Mouse (Mus musculus): Measurements from ENCODE around the gene Colgalt2.
"Not testable (repeated sequence)": the region's sequence is repeated elsewhere in the genome, so short reads cannot be mapped to it uniquely, and the experiment has no call there.

Gene Colgalt2

DNA sequence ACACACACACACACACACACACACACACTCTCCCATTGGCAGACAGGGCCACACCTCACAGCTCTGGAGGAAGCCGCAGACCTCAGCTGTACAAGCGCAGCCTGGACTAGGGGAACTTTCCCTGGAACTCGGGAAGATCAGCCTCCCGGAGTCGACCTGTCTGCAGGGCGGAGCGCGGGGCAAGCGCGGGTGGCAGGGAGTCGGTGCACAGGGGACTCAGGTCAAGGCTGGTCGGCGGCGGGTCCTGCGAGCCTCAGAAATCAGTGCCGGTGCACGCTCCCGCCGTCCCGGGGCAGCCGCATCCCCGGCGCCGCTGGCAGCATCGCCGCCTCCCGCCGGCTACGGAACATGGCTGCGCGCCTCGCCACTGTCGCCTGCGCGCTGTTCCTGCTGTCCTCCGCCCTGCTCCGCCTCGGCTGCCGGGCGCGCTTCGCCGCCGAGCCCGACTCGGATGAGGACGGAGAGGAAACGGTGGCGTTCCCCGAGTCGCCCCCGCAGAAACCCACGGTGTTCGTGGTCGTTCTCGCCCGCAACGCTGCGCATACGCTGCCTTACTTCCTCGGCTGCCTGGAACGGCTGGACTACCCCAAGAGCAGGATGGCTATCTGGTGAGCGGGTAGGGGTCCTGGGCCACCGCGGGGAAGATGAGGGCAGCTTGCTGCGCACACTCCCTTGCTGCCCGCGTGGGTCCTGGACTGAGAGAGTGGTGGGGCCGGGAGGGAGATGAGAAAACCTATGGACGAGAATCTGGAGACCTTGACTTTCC lies at the start of gene Colgalt2:
Colgalt2 (plus strand) TSS at position 41 of the 766 bp plus-strand sequence.
- peak; percentile 59 for DNase-seq (ENCODE audit: low spot score)

GRCm38 (mm10) chr1:152356721-152357120 lies 42.9 kb upstream of the Colgalt2 start:
- peak; percentile 7 for DNase-seq (ENCODE audit: low spot score)

- DNase-seq (ENCODE audit: low spot score): no peak
These were observed 31.1 kb upstream of the Colgalt2 start for GRCm38 (mm10) chr1:152368311-152369088.

DNA sequence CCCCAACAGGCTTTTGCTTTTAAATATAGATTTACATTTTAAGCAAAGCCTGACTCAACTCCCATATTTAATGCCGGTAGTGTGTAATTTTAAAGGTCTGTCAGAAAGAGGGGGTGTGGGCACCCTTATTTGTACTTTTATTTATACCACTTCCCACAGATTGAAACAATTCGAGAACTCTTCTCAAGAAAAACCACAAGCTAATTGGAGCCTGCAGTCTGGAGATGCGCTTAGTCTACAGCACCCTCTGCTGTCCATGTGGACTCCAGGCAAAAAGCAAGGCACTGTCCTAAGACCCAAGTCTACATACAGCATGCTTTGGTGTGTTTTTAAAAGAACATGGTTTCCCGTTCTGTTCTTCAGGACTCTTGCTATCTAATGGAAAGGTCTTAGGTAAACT lies 30.5 kb upstream of the Colgalt2 start:
- peak; percentile 31 for DNase-seq (ENCODE audit: low spot score)

DNA sequence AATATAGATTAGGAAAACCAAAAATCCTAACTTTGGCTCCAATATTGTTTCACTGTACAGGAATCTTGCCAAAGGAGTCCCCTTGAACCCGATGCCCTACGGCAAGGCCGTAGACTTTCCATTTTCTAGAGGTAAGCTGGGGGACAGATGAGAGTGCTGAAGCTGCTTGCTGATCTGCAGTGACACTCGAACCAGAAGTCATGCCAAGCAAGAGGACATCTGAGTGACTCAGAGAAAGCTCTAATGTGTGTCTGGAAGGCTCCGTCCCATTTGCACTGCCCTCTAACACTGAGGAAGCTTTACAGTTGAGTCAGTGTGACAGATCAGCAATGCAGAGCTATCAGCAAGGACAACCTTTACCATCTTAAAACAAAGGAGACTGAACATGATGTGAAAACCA lies 21.3 kb upstream of the Colgalt2 start:
- no peak for DNase-seq (ENCODE audit: low spot score)

DNA sequence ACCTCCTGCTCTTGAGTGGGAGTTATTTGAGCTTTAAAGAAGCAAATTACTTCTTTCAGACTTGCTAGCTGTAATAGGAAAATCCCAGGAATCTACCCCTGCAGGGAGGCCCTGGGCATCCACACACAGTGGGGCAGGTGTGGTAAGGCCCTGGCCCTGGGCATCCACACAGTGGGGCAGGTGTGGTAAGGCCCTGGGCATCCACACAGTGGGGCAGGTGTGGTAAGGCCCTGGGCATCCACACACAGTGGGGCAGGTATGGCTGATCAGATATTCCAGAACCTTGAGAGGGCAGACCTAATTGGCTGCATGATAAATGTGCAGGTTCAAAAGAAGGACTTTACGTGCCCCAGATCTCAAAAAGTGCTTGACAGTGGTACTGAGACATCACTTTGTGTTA lies 15.0 kb upstream of the Colgalt2 start:
- DNase-seq (ENCODE audit: low spot score): no peak

DNA sequence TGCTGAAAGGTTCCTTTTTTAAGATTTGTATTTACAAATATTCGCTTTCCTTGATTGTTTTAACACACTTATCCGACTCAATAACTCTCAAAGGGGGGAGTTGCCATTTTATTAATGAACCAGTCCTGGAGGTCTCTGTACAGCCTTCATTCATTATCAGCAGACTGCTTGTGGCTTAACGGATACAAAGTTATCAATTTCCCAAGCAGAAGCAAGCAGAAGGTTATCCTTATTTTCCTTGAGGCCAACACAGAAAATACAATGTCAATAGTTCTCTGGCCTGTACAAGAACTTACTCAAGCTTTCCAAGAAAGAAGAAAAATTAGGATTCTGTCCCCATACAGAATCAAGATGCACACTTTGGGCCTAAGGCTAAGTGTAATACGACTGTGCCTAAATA lies 13.9 kb upstream of the Colgalt2 start:
- DNase-seq (ENCODE audit: low spot score): not testable (repeated sequence)

DNA sequence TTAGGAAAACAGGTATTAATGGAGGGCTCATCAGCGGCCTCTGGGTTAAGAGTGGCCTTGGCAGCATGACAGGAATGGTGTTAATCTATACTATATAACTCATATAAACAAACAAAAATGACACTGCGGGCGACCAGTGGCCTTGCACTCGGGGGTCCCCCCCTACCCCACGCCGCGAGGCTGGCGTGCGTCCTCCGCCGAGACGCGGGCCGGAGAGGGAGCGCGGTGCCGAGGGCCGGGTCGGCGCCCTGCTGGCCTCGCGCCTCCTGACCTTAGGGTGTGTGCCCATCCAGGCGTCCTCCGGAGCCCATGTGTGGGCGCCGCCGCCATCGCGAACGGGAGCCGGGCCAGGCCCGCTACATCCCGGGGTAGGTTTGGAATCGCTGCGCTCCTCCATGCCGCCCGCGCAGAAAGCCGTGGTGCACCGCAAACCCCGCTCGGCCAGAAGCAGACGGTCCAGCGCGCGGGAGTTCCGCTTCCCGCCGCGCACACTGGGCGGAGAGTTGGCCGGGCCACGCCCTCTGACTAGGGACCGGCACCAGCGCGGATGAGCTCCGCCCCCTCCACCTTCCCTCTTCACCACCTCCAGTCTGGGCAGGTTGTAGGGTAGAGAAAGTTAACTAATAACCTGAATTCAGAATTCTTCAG lies 13.3 kb upstream of the Colgalt2 start, which contains the start of gene Tsen15:
Tsen15 (minus strand) TSS at position 501 of the 648 bp plus-strand sequence.
- peak; percentile 87 for DNase-seq (ENCODE audit: low spot score)

DNA sequence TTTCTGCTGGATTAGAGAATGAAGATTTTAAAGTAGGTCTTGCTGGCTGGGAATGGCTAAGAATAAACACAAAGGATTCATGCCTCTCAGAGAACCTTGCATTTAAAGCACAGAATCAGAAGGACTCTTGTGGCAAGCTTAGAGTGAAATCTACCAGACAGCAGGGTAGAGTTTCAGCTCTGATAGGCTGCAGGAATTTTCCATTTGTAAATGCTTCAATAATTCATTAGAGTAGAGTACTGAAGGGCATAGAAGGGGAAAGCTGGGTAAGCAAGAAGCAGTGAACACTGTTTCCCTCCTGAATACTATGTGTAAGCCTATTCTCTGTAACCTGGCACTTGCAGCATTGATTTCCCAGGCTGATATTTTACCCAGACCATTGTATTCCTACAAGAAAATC lies 10.4 kb upstream of the Colgalt2 start:
- DNase-seq (ENCODE audit: low spot score): no peak

- no peak for DNase-seq (ENCODE audit: low spot score)
These were observed 5.5 kb upstream of the Colgalt2 start for GRCm38 (mm10) chr1:152394137-152394536.

DNA sequence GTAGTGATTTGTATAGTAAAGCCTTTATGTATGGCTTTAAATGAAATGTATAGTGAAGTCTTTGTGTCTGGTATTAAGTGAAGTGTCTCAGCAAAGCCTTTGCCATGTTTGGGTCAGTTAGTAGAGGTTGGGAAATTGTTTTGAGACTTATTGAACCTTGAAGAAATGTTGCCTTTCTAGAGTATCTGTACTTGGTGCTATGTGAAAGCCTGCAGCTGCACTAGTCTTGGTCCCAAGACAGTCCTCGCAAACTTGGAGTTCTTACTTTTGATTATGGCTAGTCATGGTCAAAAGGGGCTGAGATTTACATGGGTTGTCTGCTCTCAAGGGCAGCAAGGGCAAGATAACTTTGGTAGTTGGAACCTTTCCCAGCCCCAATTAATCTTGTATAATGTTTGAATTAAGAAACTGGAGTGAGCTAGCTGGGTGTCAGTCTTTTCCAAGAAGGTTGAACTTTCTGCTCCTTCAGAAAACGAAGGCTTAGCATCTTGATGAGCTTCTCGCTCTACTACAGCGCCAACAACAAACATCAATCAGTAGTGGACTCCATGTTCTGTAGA lies 4.6 kb upstream of the Colgalt2 start:
- DNase-seq (ENCODE audit: low spot score): no peak

- no peak for DNase-seq (ENCODE audit: low spot score)
These were observed 922 bp upstream of the Colgalt2 start for GRCm38 (mm10) chr1:152398708-152399107.

DNA sequence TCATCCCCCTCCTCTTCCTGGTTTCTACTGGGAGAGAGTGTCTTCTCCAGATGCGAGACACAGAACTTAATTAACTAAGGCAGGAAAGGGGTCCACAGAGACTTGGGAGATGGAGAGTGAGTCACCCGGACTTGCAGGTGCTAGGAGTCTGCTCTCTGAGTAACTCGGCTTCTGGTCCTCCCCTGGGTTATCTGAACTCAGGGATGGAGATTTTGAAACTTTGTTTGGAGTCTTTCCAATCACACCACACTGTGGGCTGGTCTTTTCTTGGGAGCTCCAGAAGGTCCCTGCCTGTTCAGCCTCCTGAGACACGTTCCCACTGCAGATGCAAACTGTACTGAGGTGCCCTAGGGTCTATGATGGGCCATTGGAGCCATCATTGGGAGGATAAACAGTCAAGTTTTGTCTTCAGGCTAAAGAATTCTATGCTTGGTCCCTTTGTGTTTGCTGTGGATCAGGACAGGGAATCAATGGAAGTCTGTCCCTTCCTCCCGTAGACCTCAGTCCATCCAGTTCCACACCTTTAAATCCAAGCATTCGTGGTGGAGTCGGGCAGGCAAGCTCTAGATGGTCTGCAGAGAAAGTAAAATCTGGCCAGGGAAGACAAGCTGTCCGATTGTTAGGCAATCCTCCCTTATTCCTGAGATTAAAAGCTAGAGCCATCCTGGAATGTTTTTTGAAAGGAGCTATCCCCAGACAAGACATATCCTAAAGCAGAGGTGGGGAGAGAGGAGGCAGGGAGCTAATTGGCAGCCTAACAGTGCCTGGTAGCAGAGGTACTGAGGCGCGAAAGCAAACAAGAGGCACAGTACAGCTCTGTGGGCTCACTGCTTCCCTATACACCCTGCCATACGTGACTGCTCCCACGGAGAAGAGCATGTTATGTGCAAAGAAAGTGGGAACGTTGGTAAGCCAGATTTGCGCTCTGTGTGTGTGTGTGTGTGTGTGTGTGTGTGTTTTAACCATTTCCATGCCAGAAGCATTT lies 1.2 kb downstream of the Colgalt2 start:
- no peak for DNase-seq (ENCODE audit: low spot score)

- DNase-seq (ENCODE audit: low spot score): no peak
These were observed 7.7 kb downstream of the Colgalt2 start for GRCm38 (mm10) chr1:152407021-152407946.

- DNase-seq (ENCODE audit: low spot score): no peak
These were observed 9.7 kb downstream of the Colgalt2 start for GRCm38 (mm10) chr1:152409356-152409755.

DNA sequence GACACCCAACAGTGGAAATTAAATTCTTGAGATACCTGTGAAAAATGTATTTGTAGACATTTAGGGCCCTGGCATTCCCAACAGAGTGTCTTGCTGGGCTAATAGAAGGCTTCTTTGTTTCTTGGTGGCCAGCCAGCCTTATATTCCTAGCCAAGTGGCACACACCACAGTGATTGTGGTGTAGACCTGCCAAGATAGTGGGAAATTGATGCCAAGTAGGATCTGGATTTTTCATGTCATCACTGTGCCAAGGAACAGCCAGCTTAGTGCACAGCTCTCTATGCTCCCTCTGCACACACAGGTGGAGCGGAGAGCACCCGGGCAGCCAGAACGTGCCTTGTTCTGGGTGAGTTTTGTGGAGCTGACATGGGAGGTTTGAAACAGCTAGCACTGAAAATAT lies 11.0 kb downstream of the Colgalt2 start:
- DNase-seq (ENCODE audit: low spot score): no peak

DNA sequence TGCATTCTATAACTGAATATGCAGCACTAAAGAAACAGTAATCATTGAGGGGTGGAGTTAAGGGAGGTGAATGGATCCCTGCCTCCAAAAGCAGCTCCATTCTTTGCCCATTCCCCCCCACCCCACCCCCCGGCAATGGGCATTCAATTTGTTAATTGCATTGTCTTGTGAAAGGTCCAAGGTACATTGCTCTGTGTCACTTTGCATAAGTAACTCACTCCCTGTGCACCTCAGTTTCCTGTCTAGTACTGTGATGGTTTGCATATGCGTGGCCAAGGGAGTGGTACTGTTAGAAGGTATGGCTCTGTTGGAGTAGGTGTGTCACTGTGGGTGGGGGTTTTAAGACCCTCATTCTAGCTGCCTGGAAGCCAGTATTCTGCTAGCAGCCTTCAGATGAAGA lies 13.5 kb downstream of the Colgalt2 start:
- DNase-seq (ENCODE audit: low spot score): no peak

DNA sequence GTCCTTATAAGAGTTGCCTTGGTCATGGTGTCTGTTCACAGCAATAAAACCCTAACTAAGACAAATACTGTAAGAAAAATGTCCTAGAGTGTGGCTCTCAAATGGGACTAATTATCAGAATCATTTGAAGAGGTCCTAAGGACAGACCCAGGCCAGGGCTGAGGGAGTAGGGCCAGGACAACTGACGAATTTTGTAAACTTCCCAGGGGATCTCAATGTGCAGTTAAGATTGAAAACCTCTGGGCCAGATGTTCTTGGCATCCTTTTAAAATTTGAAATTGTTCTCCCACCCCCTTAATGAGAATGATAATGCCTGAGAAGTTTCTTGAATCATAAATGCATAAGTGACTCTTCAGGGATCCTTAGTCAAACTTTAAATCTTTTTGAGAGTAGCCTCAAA lies 14.3 kb downstream of the Colgalt2 start:
- DNase-seq (ENCODE audit: low spot score): no peak

DNA sequence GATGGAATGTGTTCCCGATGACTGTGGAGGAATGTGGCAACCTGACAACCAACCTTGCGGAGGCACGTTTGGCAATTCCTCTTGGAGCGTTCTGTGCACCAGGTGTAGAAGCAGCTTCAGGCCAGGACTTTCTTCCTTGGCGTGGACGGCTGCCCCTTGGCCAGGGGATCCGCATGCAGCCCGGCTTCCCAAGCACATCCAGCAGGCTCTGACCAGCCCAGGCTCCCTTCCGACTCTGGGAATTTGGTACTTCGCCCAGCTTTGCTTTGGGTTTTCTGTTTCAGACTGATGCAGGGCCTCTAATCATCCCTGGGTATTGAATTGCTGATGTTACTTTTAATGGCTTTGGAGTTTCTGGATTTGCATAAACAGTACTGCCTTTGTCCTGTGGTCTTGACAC lies 14.8 kb downstream of the Colgalt2 start:
- no peak for DNase-seq (ENCODE audit: low spot score)

DNA sequence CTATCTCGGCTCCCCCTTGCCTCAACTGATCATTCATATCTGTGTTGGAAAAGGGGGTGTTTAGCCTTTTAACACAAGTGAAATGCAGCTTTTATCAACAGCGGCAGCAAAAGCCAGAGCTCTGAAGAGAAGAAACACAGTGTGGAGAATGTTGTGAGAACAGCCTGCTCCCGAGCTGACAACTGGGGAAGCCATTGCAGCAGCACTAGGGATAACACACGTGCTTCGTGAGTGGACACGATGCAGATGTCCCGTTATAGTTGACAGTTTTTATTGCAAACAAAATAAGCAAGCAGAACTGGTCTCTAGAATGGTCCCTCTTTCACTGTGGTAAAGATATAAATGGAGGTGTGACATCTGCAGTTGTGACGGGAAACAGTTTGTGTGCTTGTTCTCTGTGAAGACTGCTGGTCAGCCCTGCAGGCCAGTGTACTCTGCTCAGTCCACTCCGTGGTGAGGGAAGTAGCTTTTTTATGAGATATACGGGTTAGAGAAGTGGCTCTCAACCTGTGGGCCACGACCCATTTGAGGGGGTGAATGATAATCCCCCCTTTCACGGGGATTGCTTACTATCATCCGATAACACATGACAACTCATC lies 16.8 kb downstream of the Colgalt2 start:
- no peak for DNase-seq (ENCODE audit: low spot score)
